Mouse (Mus musculus) large intestine, adult 2 months (tissue): Measurements from ENCODE around the gene Plscr1. TPM values are rescaled to one million over a fixed set of nuclear protein-coding genes. Genes with fewer than 3 reads are reported as not detected.

Experiments
- DNase-seq: peaks from one replicate; pipeline ENCODE4 v3.0.0-alpha.2; 2012; ENCODE audit warnings: low read depth, low spot score
- WGBS: fragments of 180-500 bp; shearing (Covaris S2); methylation state at CpG from one replicate; pipeline ENCODE4 v1.1.7; 2018; 5-methylcytosine and 5-hydroxymethylcytosine counted together
- polyA plus RNA-seq: library from polyadenylated mRNA; depleted of rRNA; stranded (reverse); fragments of >200 nt; gene quantifications from 2 replicates; pipeline ENCODE4 v1.2.3, GENCODE M21; 2012; rRNA removed

The Plscr1 gene
- polyA plus RNA-seq, 1 experiment, result 62.9 TPM

- no peak for DNase-seq
- 33% methylated on average over 2 of the region's 2 CpGs for WGBS
These were observed 44.3 kb downstream of the Plscr1 start for GRCm38 (mm10) chr9:92293560-92294548.

- no peak for DNase-seq
- WGBS, result 88% methylated on average over 1 of the region's 1 CpGs
These were observed 48.7 kb downstream of the Plscr1 start for GRCm38 (mm10) chr9:92298288-92298687.

GRCm38 (mm10) chr9:92301213-92301612, 51.7 kb downstream of the Plscr1 start:
- 59% methylated on average over 3 of the region's 3 CpGs for WGBS

GRCm38 (mm10) chr9:92305075-92305474, 55.5 kb downstream of the Plscr1 start:
- WGBS, result 32% methylated on average over 8 of the region's 8 CpGs
- peak; percentile 53 for DNase-seq

More at GRCm38 (mm10) chr9:92301213-92301612, 51.7 kb downstream of the Plscr1 start:
- no peak for DNase-seq

GRCm38 (mm10) chr9:92305620-92306220, 56.2 kb downstream of the Plscr1 start:
- peak; percentile 85 for DNase-seq
- WGBS, result 43% methylated on average over 8 of the region's 8 CpGs

GRCm38 (mm10) chr9:92309077-92309476, 59.5 kb downstream of the Plscr1 start, which contains the start of gene 1700057G04Rik:
Gene 1700057G04Rik, plus strand, starts transcription at chr9:92309377.
- WGBS, result 81% methylated on average over 1 of the region's 1 CpGs
- DNase-seq, result no peak

GRCm38 (mm10) chr9:92316791-92317190, 67.2 kb downstream of the Plscr1 start:
- DNase-seq, result no peak
- WGBS, result 88% methylated on average over 3 of the region's 3 CpGs

Other genes starting within 250 kb of the Plscr1 start
- not detected in 2 replicates for gene Plscr5, start 56.8 kb upstream of the Plscr1 start, polyA plus RNA-seq
- gene Plscr2, start 25.9 kb downstream of the Plscr1 start, polyA plus RNA-seq, result 1.2 and 1.5 TPM in 2 replicates
- gene 1700057G04Rik, start 59.6 kb downstream of the Plscr1 start, polyA plus RNA-seq, result not detected in 2 replicates
- 1.8 and 2.5 TPM in 2 replicates for gene Plscr4, start 207.6 kb downstream of the Plscr1 start, polyA plus RNA-seq